Mouse (Mus musculus): ENCODE results near the gene Fam76b. TPM values are rescaled to one million over a fixed set of nuclear protein-coding genes. Genes with fewer than 3 reads are reported as not detected.

The Fam76b gene
- polyA plus RNA-seq, 1 experiment = 2.8 TPM

- H3K36me3 ChIP-seq (ENCODE audit: control insufficient read depth, insufficient read depth) = no peaks in the 10 kb centered on the region
- TF ChIP-seq CEBPB (IDR thresholded peaks at IDR 0.05; ENCODE audit: insufficient read depth, poor library complexity, severe bottlenecking) = no peak
- no peak for TF ChIP-seq SRF (IDR thresholded peaks at IDR 0.05; ENCODE audit: control insufficient read depth, insufficient read length, low read depth)
- TF ChIP-seq POLR2AphosphoS2 (IDR thresholded peaks at IDR 0.05; ENCODE audit: insufficient read length, low read depth) = no peak
- TF ChIP-seq TCF3 (IDR thresholded peaks at IDR 0.05; ENCODE audit: insufficient read length, low read depth) = no peak
- no peak for TF ChIP-seq POLR2A (IDR thresholded peaks at IDR 0.05; ENCODE audit: insufficient read length, low read depth)
- no peak for TF ChIP-seq E2F4 (IDR thresholded peaks at IDR 0.05; ENCODE audit: insufficient read depth)
- TF ChIP-seq USF1 (IDR thresholded peaks at IDR 0.05; ENCODE audit: low read depth) = no peak
- no peak for TF ChIP-seq REST (IDR thresholded peaks at IDR 0.05; ENCODE audit: insufficient read depth, insufficient read length)
- TF ChIP-seq MYOD1 (IDR thresholded peaks at IDR 0.05; ENCODE audit: control insufficient read depth in 1 of 3, insufficient read length in 2 of 3, low read depth in 2 of 3) = no peak
Measured at GRCm38 (mm10) chr9:13889657-13890056, 62.1 kb downstream of the Fam76b start.

GRCm38 (mm10) chr9:13890171-13890570, 62.7 kb downstream of the Fam76b start:
- TF ChIP-seq MYOG (IDR thresholded peaks at IDR 0.05; ENCODE audit: control insufficient read depth in 1 of 3, insufficient read depth in 1 of 3, insufficient read length in 2 of 3, low read depth in 2 of 3) = no peak
- no peak for TF ChIP-seq TCF12 (IDR thresholded peaks at IDR 0.05; ENCODE audit: insufficient read depth, poor library complexity, severe bottlenecking)
- TF ChIP-seq SRF (IDR thresholded peaks at IDR 0.05; ENCODE audit: control insufficient read depth, insufficient read length, low read depth) = no peak
- no peak for TF ChIP-seq POLR2A (IDR thresholded peaks at IDR 0.05; ENCODE audit: insufficient read length, low read depth)
- no peak for TF ChIP-seq POLR2AphosphoS2 (IDR thresholded peaks at IDR 0.05; ENCODE audit: insufficient read length, low read depth)
- H3K36me3 ChIP-seq (ENCODE audit: control insufficient read depth, insufficient read depth) = no peaks in the 10 kb centered on the region
- H3K4me3 ChIP-seq = no peak overlapping the region
- H3K79me2 ChIP-seq (ENCODE audit: control insufficient read depth, insufficient read depth) = no peaks in the 10 kb centered on the region
- no peak overlapping the region for H3ac ChIP-seq (ENCODE audit: control insufficient read depth, insufficient read length)
- H3K27me3 ChIP-seq (ENCODE audit: control insufficient read depth, insufficient read depth, insufficient read length) = no peaks in the 10 kb centered on the region
- H3K4me2 ChIP-seq (ENCODE audit: low read depth) = no peak overlapping the region

More at GRCm38 (mm10) chr9:13889657-13890056, 62.1 kb downstream of the Fam76b start:
- H3K4me3 ChIP-seq = no peak overlapping the region
- no peaks in the 10 kb centered on the region for H3K27me3 ChIP-seq (ENCODE audit: control insufficient read depth, insufficient read depth, insufficient read length)
- H3ac ChIP-seq (ENCODE audit: control insufficient read depth, insufficient read length) = no peak overlapping the region
- no peaks in the 10 kb centered on the region for H3K79me2 ChIP-seq (ENCODE audit: control insufficient read depth, insufficient read depth)
- H3K4me2 ChIP-seq (ENCODE audit: low read depth) = no peak overlapping the region

GRCm38 (mm10) chr9:13891888-13892287, 64.4 kb downstream of the Fam76b start:
- H3K4me3 ChIP-seq = no peak overlapping the region
- TF ChIP-seq E2F4 (IDR thresholded peaks at IDR 0.05; ENCODE audit: insufficient read depth) (no peak), MYOG (IDR thresholded peaks at IDR 0.05; ENCODE audit: control insufficient read depth in 1 of 3, insufficient read depth in 1 of 3, insufficient read length in 2 of 3, low read depth in 2 of 3) (no peak), POLR2AphosphoS2 (IDR thresholded peaks at IDR 0.05; ENCODE audit: insufficient read length, low read depth) (no peak), TCF12 (IDR thresholded peaks at IDR 0.05; ENCODE audit: insufficient read depth, poor library complexity, severe bottlenecking) (no peak), MYOD1 (IDR thresholded peaks at IDR 0.05; ENCODE audit: control insufficient read depth in 1 of 3, insufficient read length in 2 of 3, low read depth in 2 of 3) (no peak), REST (IDR thresholded peaks at IDR 0.05; ENCODE audit: insufficient read depth, insufficient read length) (no peak), CEBPB (IDR thresholded peaks at IDR 0.05; ENCODE audit: insufficient read depth, poor library complexity, severe bottlenecking) (no peak), SRF (IDR thresholded peaks at IDR 0.05; ENCODE audit: control insufficient read depth, insufficient read length, low read depth) (no peak), POLR2A (IDR thresholded peaks at IDR 0.05; ENCODE audit: insufficient read length, low read depth) (no peak), USF1 (IDR thresholded peaks at IDR 0.05; ENCODE audit: low read depth) (no peak), MAX (IDR thresholded peaks at IDR 0.05; ENCODE audit: low read depth) (no peak), TCF3 (IDR thresholded peaks at IDR 0.05; ENCODE audit: insufficient read length, low read depth) (no peak)
- H3K27me3 ChIP-seq (ENCODE audit: control insufficient read depth, insufficient read depth, insufficient read length) = no peaks in the 10 kb centered on the region
- no peaks in the 10 kb centered on the region for H3K36me3 ChIP-seq (ENCODE audit: control insufficient read depth, insufficient read depth)
- H3ac ChIP-seq (ENCODE audit: control insufficient read depth, insufficient read length) = no peak overlapping the region
- no peaks in the 10 kb centered on the region for H3K79me2 ChIP-seq (ENCODE audit: control insufficient read depth, insufficient read depth)
- H3K4me2 ChIP-seq (ENCODE audit: low read depth) = no peak overlapping the region

GRCm38 (mm10) chr9:13893044-13893443, 65.5 kb downstream of the Fam76b start:
- H3K79me2 ChIP-seq (ENCODE audit: control insufficient read depth, insufficient read depth) = no peaks in the 10 kb centered on the region
- no peaks in the 10 kb centered on the region for H3K36me3 ChIP-seq (ENCODE audit: control insufficient read depth, insufficient read depth)
- H3K4me2 ChIP-seq (ENCODE audit: low read depth) = no peak overlapping the region
- no peak overlapping the region for H3ac ChIP-seq (ENCODE audit: control insufficient read depth, insufficient read length)
- TF ChIP-seq MYOG (IDR thresholded peaks at IDR 0.05; ENCODE audit: control insufficient read depth in 1 of 3, insufficient read depth in 1 of 3, insufficient read length in 2 of 3, low read depth in 2 of 3) (no peak), POLR2AphosphoS2 (IDR thresholded peaks at IDR 0.05; ENCODE audit: insufficient read length, low read depth) (no peak), E2F4 (IDR thresholded peaks at IDR 0.05; ENCODE audit: insufficient read depth) (no peak), USF1 (IDR thresholded peaks at IDR 0.05; ENCODE audit: low read depth) (no peak), TCF3 (IDR thresholded peaks at IDR 0.05; ENCODE audit: insufficient read length, low read depth) (no peak), POLR2A (IDR thresholded peaks at IDR 0.05; ENCODE audit: insufficient read length, low read depth) (no peak), SRF (IDR thresholded peaks at IDR 0.05; ENCODE audit: control insufficient read depth, insufficient read length, low read depth) (no peak), CEBPB (IDR thresholded peaks at IDR 0.05; ENCODE audit: insufficient read depth, poor library complexity, severe bottlenecking) (no peak), MAX (IDR thresholded peaks at IDR 0.05; ENCODE audit: low read depth) (no peak), TCF12 (IDR thresholded peaks at IDR 0.05; ENCODE audit: insufficient read depth, poor library complexity, severe bottlenecking) (no peak)
- no peaks in the 10 kb centered on the region for H3K27me3 ChIP-seq (ENCODE audit: control insufficient read depth, insufficient read depth, insufficient read length)
- H3K4me3 ChIP-seq = no peak overlapping the region

GRCm38 (mm10) chr9:13894491-13894890, 67.0 kb downstream of the Fam76b start:
- H3K4me3 ChIP-seq = no peak overlapping the region
- H3K36me3 ChIP-seq (ENCODE audit: control insufficient read depth, insufficient read depth) = no peaks in the 10 kb centered on the region
- no peak for TF ChIP-seq CEBPB (IDR thresholded peaks at IDR 0.05; ENCODE audit: insufficient read depth, poor library complexity, severe bottlenecking)
- no peak for TF ChIP-seq TCF3 (IDR thresholded peaks at IDR 0.05; ENCODE audit: insufficient read length, low read depth)
- TF ChIP-seq MYOG (IDR thresholded peaks at IDR 0.05; ENCODE audit: control insufficient read depth in 1 of 3, insufficient read depth in 1 of 3, insufficient read length in 2 of 3, low read depth in 2 of 3) = no peak
- TF ChIP-seq E2F4 (IDR thresholded peaks at IDR 0.05; ENCODE audit: insufficient read depth) = no peak
- TF ChIP-seq POLR2AphosphoS2 (IDR thresholded peaks at IDR 0.05; ENCODE audit: insufficient read length, low read depth) = no peak
- no peak for TF ChIP-seq MAX (IDR thresholded peaks at IDR 0.05; ENCODE audit: low read depth)
- no peak for TF ChIP-seq TCF12 (IDR thresholded peaks at IDR 0.05; ENCODE audit: insufficient read depth, poor library complexity, severe bottlenecking)
- no peak for TF ChIP-seq POLR2A (IDR thresholded peaks at IDR 0.05; ENCODE audit: insufficient read length, low read depth)
- no peak for TF ChIP-seq USF1 (IDR thresholded peaks at IDR 0.05; ENCODE audit: low read depth)
- no peak for TF ChIP-seq SRF (IDR thresholded peaks at IDR 0.05; ENCODE audit: control insufficient read depth, insufficient read length, low read depth)
- no peak for TF ChIP-seq MYOD1 (IDR thresholded peaks at IDR 0.05; ENCODE audit: control insufficient read depth in 1 of 3, insufficient read length in 2 of 3, low read depth in 2 of 3)
- no peak for TF ChIP-seq REST (IDR thresholded peaks at IDR 0.05; ENCODE audit: insufficient read depth, insufficient read length)
- no peak overlapping the region for H3K4me2 ChIP-seq (ENCODE audit: low read depth)
- no peaks in the 10 kb centered on the region for H3K27me3 ChIP-seq (ENCODE audit: control insufficient read depth, insufficient read depth, insufficient read length)
- no peak overlapping the region for H3ac ChIP-seq (ENCODE audit: control insufficient read depth, insufficient read length)
- no peaks in the 10 kb centered on the region for H3K79me2 ChIP-seq (ENCODE audit: control insufficient read depth, insufficient read depth)
